In genomic region chr9:59663226-59663625, GRCm38 (mm10) we compare ENCODE assay signal across 23 mouse cellular contexts. TPM values are rescaled to one million over a fixed set of nuclear protein-coding genes. Genes with fewer than 3 reads are reported as not detected.
DNase-seq lines count a peak whose midpoint lies in the region; ATAC-seq and TF ChIP-seq lines count a peak whose summit lies in the region.
"Had no signal": no experiment of that assay in that cellular context is flagged by ENCODE, and none has a peak within 500 bp of the region (broad histone marks: within the 10 kb centered on the region; RNA-seq: fewer than 3 reads in every experiment).

No protein-coding gene starts in this region.

- H3K4me1 ChIP-seq in heart, embryonic 11.5 days (ENCODE audit: control insufficient read depth, insufficient read depth, low read length), result peaks cover 69% of the 10 kb centered on the region
- peaks cover 30% of the 10 kb centered on the region for H3K4me1 ChIP-seq in midbrain, embryonic 11.5 days (ENCODE audit: control insufficient read depth, insufficient read depth, low read length)
- H3K4me1 ChIP-seq in midbrain, embryonic 16.5 days (ENCODE audit: control insufficient read depth, insufficient read depth, low read length), result peaks cover 47% of the 10 kb centered on the region

- WGBS in heart, embryonic 11.5 days (ENCODE audit: insufficient replicate concordance), result 85% methylated on average over 7 of the region's 7 CpGs
- WGBS in midbrain, embryonic 11.5 days, result 84% methylated on average over 7 of the region's 7 CpGs
- 82% methylated on average over 7 of the region's 7 CpGs for WGBS in midbrain, embryonic 16.5 days

- H3K9ac ChIP-seq in heart, embryonic 11.5 days (ENCODE audit: low read depth, low read length), result no peak overlapping the region
- H3K9ac ChIP-seq in midbrain, embryonic 11.5 days (ENCODE audit: low read length), result no peak overlapping the region
- no peak overlapping the region for H3K9ac ChIP-seq in midbrain, embryonic 16.5 days (ENCODE audit: low read depth, low read length)
- H3K9ac ChIP-seq: limb, embryonic 15.5 days; liver, embryonic 15.5 days had no signal

- H3K79me2 ChIP-seq in myocyte (ENCODE audit: control insufficient read depth, insufficient read depth), result peaks cover 95% of the 10 kb centered on the region

- H3ac ChIP-seq in myocyte (ENCODE audit: control insufficient read depth, insufficient read length), result no peak overlapping the region

- H3K4me3 ChIP-seq in heart, embryonic 11.5 days (ENCODE audit: low read depth, low read length), result no peak overlapping the region
- H3K4me3 ChIP-seq in midbrain, embryonic 11.5 days (ENCODE audit: low read depth, low read length), result no peak overlapping the region
- H3K4me3 ChIP-seq in midbrain, embryonic 16.5 days (ENCODE audit: low read depth, low read length), result no peak overlapping the region
- H3K4me3 ChIP-seq in myocyte, result no peak overlapping the region
- H3K4me3 ChIP-seq: embryonic facial prominence, embryonic 10.5 days; forebrain, embryonic 12.5 days; hindbrain, embryonic 10.5 days; limb, embryonic 15.5 days; liver, embryonic 15.5 days had no signal

- intact Hi-C loops in heart, postnatal 36 days (cut with DNase I), result no loop called here
- intact Hi-C loops in left cerebral cortex, postnatal 14 days (cut with DNase I), result no loop called here

- peak overlapping the region; percentile 58; the same call in 1 of the 2 replicates for H3K27ac ChIP-seq in heart, embryonic 11.5 days (ENCODE audit: low read depth, low read length)
- no peak overlapping the region for H3K27ac ChIP-seq in midbrain, embryonic 11.5 days (ENCODE audit: low read depth, low read length)
- no peak overlapping the region for H3K27ac ChIP-seq in midbrain, embryonic 16.5 days (ENCODE audit: low read length)
- H3K27ac ChIP-seq: embryonic facial prominence, embryonic 10.5 days; forebrain, embryonic 12.5 days; hindbrain, embryonic 10.5 days; hindbrain, postnatal 0 days; kidney, postnatal 0 days; limb, embryonic 15.5 days; liver, embryonic 15.5 days had no signal

- no peaks in the 10 kb centered on the region for H3K27me3 ChIP-seq in heart, embryonic 11.5 days (ENCODE audit: control insufficient read depth, insufficient read depth, low read length)
- H3K27me3 ChIP-seq in midbrain, embryonic 11.5 days (ENCODE audit: control insufficient read depth, insufficient read depth, low read length), result no peaks in the 10 kb centered on the region
- no peaks in the 10 kb centered on the region for H3K27me3 ChIP-seq in midbrain, embryonic 16.5 days (ENCODE audit: control insufficient read depth, insufficient read depth, low read depth, low read length)
- H3K27me3 ChIP-seq in myocyte (ENCODE audit: control insufficient read depth, insufficient read depth, insufficient read length), result no peaks in the 10 kb centered on the region
- H3K27me3 ChIP-seq: forebrain, embryonic 12.5 days; limb, embryonic 15.5 days had no signal

- peaks cover 35% of the 10 kb centered on the region for H3K36me3 ChIP-seq in heart, embryonic 11.5 days (ENCODE audit: control insufficient read depth, insufficient read depth, low read length)
- H3K36me3 ChIP-seq in midbrain, embryonic 11.5 days (ENCODE audit: control insufficient read depth, insufficient read depth, low read length), result peaks cover 36% of the 10 kb centered on the region
- peaks cover 25% of the 10 kb centered on the region for H3K36me3 ChIP-seq in midbrain, embryonic 16.5 days (ENCODE audit: control insufficient read depth, insufficient read depth, low read length)
- H3K36me3 ChIP-seq in myocyte (ENCODE audit: control insufficient read depth, insufficient read depth), result peaks cover 57% of the 10 kb centered on the region

- DNase-seq in heart, postnatal 36 days, result no peak
- peak; percentile 79 for DNase-seq in midbrain, embryonic 11.5 days (ENCODE audit: low spot score, missing footprints)
- DNase-seq in adipocyte (ENCODE audit: low spot score), result peak; percentile 58
- DNase-seq in left cerebral cortex, postnatal 14 days (ENCODE audit: low spot score in 2 of 2), result no peak
- DNase-seq: cerebellum, adult 9-10 months; gastrocnemius, postnatal 25 days; layer of hippocampus, postnatal 36 days; midbrain, embryonic 14.5 days; right cerebral cortex, postnatal 4 days; thymus, postnatal 25 days had no signal

- ATAC-seq in heart, embryonic 11.5 days (replicated peaks; ENCODE audit: insufficient number of reproducible peaks, low FRiP score, low TSS enrichment), result no peak
- no peak for ATAC-seq in midbrain, embryonic 11.5 days (ENCODE audit: low FRiP score)
- ATAC-seq in midbrain, embryonic 16.5 days, result no peak
- ATAC-seq: hindbrain, postnatal 0 days; lung, postnatal 0 days had no signal

- no peak for TF ChIP-seq POLR2A in myocyte (IDR thresholded peaks at IDR 0.05; ENCODE audit: insufficient read length, low read depth)

- H3K9me3 ChIP-seq in heart, embryonic 11.5 days (replicated peaks; ENCODE audit: control insufficient read depth, low read length), result no peaks in the 10 kb centered on the region
- H3K9me3 ChIP-seq in midbrain, embryonic 11.5 days (ENCODE audit: control insufficient read depth, low read length), result no peaks in the 10 kb centered on the region
- no peaks in the 10 kb centered on the region for H3K9me3 ChIP-seq in midbrain, embryonic 16.5 days (replicated peaks; ENCODE audit: control insufficient read depth, low read length, poor library complexity, severe bottlenecking)
- H3K9me3 ChIP-seq: embryonic facial prominence, embryonic 10.5 days; forebrain, embryonic 12.5 days; hindbrain, embryonic 10.5 days; limb, embryonic 15.5 days; liver, embryonic 15.5 days had no signal

- peak overlapping the region; percentile 8 for H3K4me2 ChIP-seq in heart, embryonic 11.5 days
- no peak overlapping the region for H3K4me2 ChIP-seq in midbrain, embryonic 11.5 days
- H3K4me2 ChIP-seq in midbrain, embryonic 16.5 days (ENCODE audit: low read length), result no peak overlapping the region
- peak overlapping the region; percentile 91 for H3K4me2 ChIP-seq in myocyte (ENCODE audit: low read depth)
- H3K4me2 ChIP-seq: forebrain, embryonic 12.5 days; limb, embryonic 15.5 days; liver, embryonic 15.5 days had no signal

TF ChIP-seq in myocyte, 11 proteins besides CTCF, POLR2A, EP300 and RAD21:
- TF ChIP-seq SRF (IDR thresholded peaks at IDR 0.05; ENCODE audit: control insufficient read depth, insufficient read length, low read depth), result no peak
- TF ChIP-seq CEBPB (IDR thresholded peaks at IDR 0.05; ENCODE audit: insufficient read depth, poor library complexity, severe bottlenecking), result no peak
- TF ChIP-seq USF1 (IDR thresholded peaks at IDR 0.05; ENCODE audit: low read depth), result no peak
- no peak for TF ChIP-seq TCF12 (IDR thresholded peaks at IDR 0.05; ENCODE audit: insufficient read depth, poor library complexity, severe bottlenecking)
- no peak for TF ChIP-seq TCF3 (IDR thresholded peaks at IDR 0.05; ENCODE audit: insufficient read length, low read depth)
- TF ChIP-seq E2F4 (IDR thresholded peaks at IDR 0.05; ENCODE audit: insufficient read depth), result no peak
- TF ChIP-seq MAX (IDR thresholded peaks at IDR 0.05; ENCODE audit: low read depth), result no peak
- TF ChIP-seq MYOD1 (IDR thresholded peaks at IDR 0.05; ENCODE audit: control insufficient read depth in 1 of 3, insufficient read length in 2 of 3, low read depth in 2 of 3), result no peak
- no peak for TF ChIP-seq REST (IDR thresholded peaks at IDR 0.05; ENCODE audit: insufficient read depth, insufficient read length)
- no peak for TF ChIP-seq POLR2AphosphoS2 (IDR thresholded peaks at IDR 0.05; ENCODE audit: insufficient read length, low read depth)
- TF ChIP-seq MYOG (IDR thresholded peaks at IDR 0.05; ENCODE audit: control insufficient read depth in 1 of 3, insufficient read depth in 1 of 3, insufficient read length in 2 of 3, low read depth in 2 of 3), result no peak

RNA-seq across cellular contexts. Expression of gene Pkm, which starts 7.1 kb away (rescaled TPM):
- polyA plus RNA-seq in heart, embryonic 11.5 days (2014; fragmentation: Nextera tagmentation; extraction: Ambion mirVana), result 1,555 and 1,889 TPM in 2 replicates
- 1,000 to 10,000 TPM; 1,087 to 1,168 TPM for total RNA-seq in heart, postnatal 36 days (2021)
- 1,888 and 2,059 TPM in 2 replicates for polyA plus RNA-seq in midbrain, embryonic 11.5 days (2014; fragmentation: Nextera tagmentation; extraction: Ambion mirVana)
- 962 and 996 TPM in 2 replicates for polyA plus RNA-seq in midbrain, embryonic 16.5 days (2015; fragmentation: Nextera tagmentation; extraction: Ambion mirVana)
- polyA plus RNA-seq in myocyte (2012; fragmentation: generic; extraction: Trizol), result 3,717 TPM
- total RNA-seq in left cerebral cortex, postnatal 14 days (2021), result 100 to 1,000 TPM; 876 TPM

RNA-seq across cellular contexts. Expression of gene Gramd2, which starts 16.7 kb away (rescaled TPM):
- 0.14 and 0.31 TPM in 2 replicates for polyA plus RNA-seq in heart, embryonic 11.5 days (2014; fragmentation: Nextera tagmentation; extraction: Ambion mirVana)
- total RNA-seq in heart, postnatal 36 days (2021), result not detected
- polyA plus RNA-seq in midbrain, embryonic 11.5 days (2014; fragmentation: Nextera tagmentation; extraction: Ambion mirVana), result 0.15 and 0.18 TPM in 2 replicates
- polyA plus RNA-seq in midbrain, embryonic 16.5 days (2015; fragmentation: Nextera tagmentation; extraction: Ambion mirVana), result 5.1 and 6.1 TPM in 2 replicates
- 1.5 TPM for polyA plus RNA-seq in myocyte (2012; fragmentation: generic; extraction: Trizol)
- total RNA-seq in left cerebral cortex, postnatal 14 days (2021), result 10 to 100 TPM in 1 of 2 experiments, 1 to 10 TPM in 1; 9.6 to 11.0 TPM
- total RNA-seq: common myeloid progenitor, adult 5-6 weeks; MEL had no signal

RNA-seq across cellular contexts. Expression of gene Parp6, which starts 46.1 kb away (rescaled TPM):
- 19.2 and 21.7 TPM in 2 replicates for polyA plus RNA-seq in heart, embryonic 11.5 days (2014; fragmentation: Nextera tagmentation; extraction: Ambion mirVana)
- 10 to 100 TPM; 16.8 to 21.9 TPM for total RNA-seq in heart, postnatal 36 days (2021)
- 90.8 and 91.7 TPM in 2 replicates for polyA plus RNA-seq in midbrain, embryonic 11.5 days (2014; fragmentation: Nextera tagmentation; extraction: Ambion mirVana)
- 214 and 222 TPM in 2 replicates for polyA plus RNA-seq in midbrain, embryonic 16.5 days (2015; fragmentation: Nextera tagmentation; extraction: Ambion mirVana)
- 11.4 TPM for polyA plus RNA-seq in myocyte (2012; fragmentation: generic; extraction: Trizol)
- total RNA-seq in left cerebral cortex, postnatal 14 days (2021), result 100 to 1,000 TPM; 184 to 209 TPM

Comparison
In these comparisons a context has a peak if more than half of its experiments do, and no peak if none do; other contexts are left out.
1. H3K4me2 ChIP-seq: peak in heart, embryonic 11.5 days (single experiment) and myocyte (single experiment); none in midbrain, embryonic 11.5 days (single experiment) and midbrain, embryonic 16.5 days (single experiment).
2. DNase-seq: peak in midbrain, embryonic 11.5 days (single experiment) and adipocyte (single experiment); none in heart, postnatal 36 days (0 of 2) and left cerebral cortex, postnatal 14 days (0 of 2).